Mouse (Mus musculus) liver, postnatal 0 days (tissue): ENCODE data around the gene Cops7a. TPM values are rescaled to one million over a fixed set of nuclear protein-coding genes. Genes with fewer than 3 reads are reported as not detected.

Experiments
- ATAC-seq: fragments of 200-750 bp; cut with Nextera tagmentation; 2 replicates; pipeline ENCODE4 v1.8.0; 2017; ENCODE audit warnings: mild to moderate bottlenecking, moderate library complexity
- DNase-seq: peaks from one replicate; pipeline ENCODE4 v3.0.0-alpha.2; 2016
- H3K27ac ChIP-seq: fragments of 300-500 bp; sonication (generic); 2 replicates; pipeline ENCODE4 v1.5.1; 2014; ENCODE audit warnings: antibody characterized with exemption, moderate library complexity, mild to moderate bottlenecking, low read depth
- H3K27me3 ChIP-seq: fragments of 300-500 bp; sonication (generic); 2 replicates; pipeline ENCODE4 v1.6.1; 2014; ENCODE audit warnings: low read length, control low read depth, mixed read lengths; ENCODE audit not compliant: insufficient read depth
- H3K36me3 ChIP-seq: fragments of 300-500 bp; sonication (generic); replicated peaks from 2 replicates; pipeline ENCODE4 v1.6.1; 2014; ENCODE audit warnings: mild to moderate bottlenecking, control low read depth, low read length, moderate library complexity, mixed read lengths; ENCODE audit not compliant: insufficient read depth
- H3K4me1 ChIP-seq: fragments of 300-500 bp; sonication (generic); 2 replicates; pipeline ENCODE4 v1.6.1; 2014; ENCODE audit warnings: antibody characterized with exemption, mild to moderate bottlenecking, control low read depth; ENCODE audit not compliant: insufficient read depth
- H3K4me2 ChIP-seq: fragments of 300-500 bp; sonication (generic); 2 replicates; pipeline ENCODE4 v1.6.1; 2014; ENCODE audit warnings: low read depth, mild to moderate bottlenecking, low read length, moderate library complexity, mixed read lengths
- H3K4me3 ChIP-seq: fragments of 300-500 bp; sonication (generic); 2 replicates; pipeline ENCODE4 v1.5.1; 2014; ENCODE audit warnings: low read depth, low read length
- H3K9ac ChIP-seq: fragments of 300-500 bp; sonication (generic); replicated peaks from 2 replicates; pipeline ENCODE4 v1.6.1; 2014; ENCODE audit warnings: mild to moderate bottlenecking, moderate library complexity
- H3K9me3 ChIP-seq: fragments of 300-500 bp; sonication (generic); 2 replicates; pipeline ENCODE4 v1.6.1; 2016; ENCODE audit warnings: mild to moderate bottlenecking, control low read depth, low read length, mixed read lengths
- CTCF ChIP-seq: sonication (generic); IDR thresholded peaks from 2 replicates; pipeline ENCODE4 v1.5.1; 2016; ENCODE audit warnings: antibody characterized with exemption, low read depth
- EP300 ChIP-seq: IDR thresholded peaks from 2 replicates; pipeline ENCODE4 v1.6.1; 2016; ENCODE audit warnings: antibody characterized with exemption, low read depth, mild to moderate bottlenecking
- WGBS: fragments of 180-500 bp; shearing (Covaris S2); extraction: QIAGEN DNeasy Blood & Tissue Kit; methylation state at CpG from one replicate; pipeline ENCODE4 v1.1.7; 2014; ENCODE audit not compliant: insufficient replicate concordance; 5-methylcytosine and 5-hydroxymethylcytosine counted together
- polyA plus RNA-seq: library from polyadenylated mRNA; unstranded; fragments of >200 nt; fragmentation: Nextera tagmentation; extraction: Ambion mirVana; gene quantifications from 2 replicates; pipeline ENCODE4 v1.2.1, GENCODE M21; 2015

The Cops7a gene
- polyA plus RNA-seq, 1 experiment from 2014 or later = 61.0 TPM

DNA sequence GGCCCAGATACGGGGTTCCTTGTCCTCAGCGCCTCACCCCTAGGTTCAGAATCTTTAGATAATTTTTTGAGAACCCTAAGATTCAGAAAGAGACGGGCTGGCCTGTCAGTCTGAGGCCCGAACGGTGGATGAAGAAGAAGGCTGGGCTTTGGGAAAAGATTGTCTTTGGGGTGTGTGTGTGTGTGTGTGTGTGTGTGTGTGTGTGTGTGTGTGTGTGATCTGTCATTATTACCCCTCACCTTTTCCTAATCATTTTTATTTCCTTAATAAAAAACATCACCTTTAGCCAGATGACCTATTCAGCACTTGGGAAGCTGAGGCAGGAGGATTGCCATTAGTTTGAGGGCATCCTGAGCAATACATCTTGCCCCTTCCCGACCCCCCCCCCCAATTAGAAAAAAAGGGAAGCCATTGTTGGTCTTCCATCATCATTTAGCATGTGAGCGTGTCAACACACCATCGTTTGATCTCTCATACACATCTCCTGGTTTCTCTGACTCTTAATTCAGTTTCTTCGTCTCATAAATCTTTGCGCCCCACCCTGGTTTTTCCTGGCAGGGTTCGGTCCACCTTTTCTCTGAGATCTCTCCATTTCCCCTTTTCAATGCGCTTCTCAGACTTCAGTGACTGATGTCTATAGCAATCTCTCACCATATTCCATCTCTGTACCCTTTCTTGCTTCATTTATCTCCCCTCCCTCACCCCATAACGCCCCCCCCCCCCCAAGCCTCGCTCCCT lies 46.3 kb downstream of the Cops7a start:
- Histone ChIP-seq H3K9me3 (no peaks in the 10 kb centered on the region), H3K27me3 (peaks cover 37% of the 10 kb centered on the region), H3K9ac (no peak overlapping the region), H3K4me1 (peaks cover 20% of the 10 kb centered on the region), H3K4me3 (peak overlapping the region; percentile 27), H3K27ac (0 out of 2 replicates have a peak overlapping the region, but pooled peaks have one; percentile 96), H3K36me3 (peaks cover 7% of the 10 kb centered on the region; the same call in 1 of the 2 replicates), H3K4me2 (peak overlapping the region; percentile 77)
- TF ChIP-seq CTCF (no peak), EP300 (no peak)
- WGBS = 23% methylated on average over 13 of the region's 14 CpGs
- ATAC-seq (no peak), DNase-seq (no peak)

DNA sequence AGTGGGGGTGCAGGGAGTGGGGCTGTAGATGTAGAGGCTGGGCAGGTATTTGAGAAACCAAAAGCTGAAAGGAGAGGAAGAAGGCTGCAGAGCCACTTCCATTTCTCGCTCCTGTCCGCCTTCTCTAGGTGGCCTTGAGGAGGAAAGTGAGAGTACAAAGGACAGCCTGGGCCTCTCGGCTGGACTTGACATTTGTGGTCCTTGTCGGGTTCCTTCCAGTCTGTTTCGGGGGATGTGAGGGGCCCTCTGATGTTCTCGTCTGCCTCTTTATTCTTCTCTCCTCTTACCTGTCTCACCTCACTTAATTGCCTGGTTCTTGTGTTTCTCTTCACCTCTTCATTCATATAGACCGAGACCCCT lies 47.0 kb downstream of the Cops7a start:
- Histone ChIP-seq H3K36me3 (peaks cover 12% of the 10 kb centered on the region; the same call in 1 of the 2 replicates), H3K9me3 (no peaks in the 10 kb centered on the region), H3K27me3 (peaks cover 37% of the 10 kb centered on the region), H3K27ac (peak overlapping the region; percentile 96), H3K4me3 (peak overlapping the region; percentile 78), H3K4me1 (peaks cover 22% of the 10 kb centered on the region), H3K9ac (peak overlapping the region; percentile 85), H3K4me2 (peak overlapping the region; percentile 77)
- ATAC-seq = no peak
- TF ChIP-seq CTCF = no peak
- TF ChIP-seq EP300 = no peak
- no peak for DNase-seq
- 23% methylated on average over 7 of the region's 7 CpGs for WGBS

DNA sequence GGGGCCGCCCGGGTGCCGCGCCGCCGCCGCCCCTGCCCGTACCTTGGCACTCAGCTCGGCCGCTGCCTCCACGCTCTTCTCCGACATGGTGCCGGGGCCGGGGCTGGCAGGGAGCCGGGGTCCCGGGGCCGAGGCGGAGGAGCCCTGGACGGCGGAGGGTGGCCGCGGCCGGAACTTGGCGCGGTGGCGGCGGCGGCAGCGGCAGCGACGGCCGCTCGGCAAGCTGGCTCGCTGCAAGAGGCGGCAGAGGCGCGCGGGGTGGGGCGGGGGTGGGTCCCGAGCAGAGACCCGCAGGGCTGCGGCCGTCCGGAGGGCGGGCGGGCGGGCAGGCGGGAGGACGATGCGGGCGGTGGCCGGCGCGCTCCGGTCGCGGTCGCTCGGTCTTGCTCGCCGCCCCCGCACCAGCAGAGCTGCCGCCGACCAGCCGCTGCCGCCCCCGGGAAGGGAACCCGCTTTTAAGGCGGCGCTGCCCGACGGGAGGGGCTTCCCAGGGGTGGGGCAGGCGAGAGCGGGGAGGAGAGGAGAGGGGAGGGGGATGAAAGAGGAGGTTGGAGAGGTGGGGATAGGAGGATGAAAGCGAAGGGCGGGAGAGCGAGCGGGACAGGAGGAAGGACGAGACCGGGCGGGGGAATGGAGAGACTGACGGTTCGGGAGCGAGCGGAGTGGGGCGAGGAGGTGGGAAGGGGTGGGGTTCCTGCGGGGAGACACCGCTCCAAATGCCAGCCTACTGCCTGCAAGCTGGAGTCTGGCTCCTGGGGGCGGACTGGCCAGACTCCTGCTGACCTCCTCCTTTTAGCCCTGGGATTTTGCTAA lies 47.6 kb downstream of the Cops7a start:
- Histone ChIP-seq H3K4me2 (peak overlapping the region; percentile 77), H3K36me3 (peaks cover 12% of the 10 kb centered on the region; the same call in 1 of the 2 replicates), H3K27ac (peak overlapping the region; percentile 96), H3K9ac (peak overlapping the region; percentile 85), H3K9me3 (no peaks in the 10 kb centered on the region), H3K4me1 (peaks cover 22% of the 10 kb centered on the region), H3K27me3 (peaks cover 37% of the 10 kb centered on the region), H3K4me3 (peak overlapping the region; percentile 78)
- DNase-seq = peak; percentile 82
- no peak for TF ChIP-seq EP300
- TF ChIP-seq CTCF = no peak
- ATAC-seq = peak; percentile 54
- 2% methylated on average over 28 of the region's 89 CpGs for WGBS

DNA sequence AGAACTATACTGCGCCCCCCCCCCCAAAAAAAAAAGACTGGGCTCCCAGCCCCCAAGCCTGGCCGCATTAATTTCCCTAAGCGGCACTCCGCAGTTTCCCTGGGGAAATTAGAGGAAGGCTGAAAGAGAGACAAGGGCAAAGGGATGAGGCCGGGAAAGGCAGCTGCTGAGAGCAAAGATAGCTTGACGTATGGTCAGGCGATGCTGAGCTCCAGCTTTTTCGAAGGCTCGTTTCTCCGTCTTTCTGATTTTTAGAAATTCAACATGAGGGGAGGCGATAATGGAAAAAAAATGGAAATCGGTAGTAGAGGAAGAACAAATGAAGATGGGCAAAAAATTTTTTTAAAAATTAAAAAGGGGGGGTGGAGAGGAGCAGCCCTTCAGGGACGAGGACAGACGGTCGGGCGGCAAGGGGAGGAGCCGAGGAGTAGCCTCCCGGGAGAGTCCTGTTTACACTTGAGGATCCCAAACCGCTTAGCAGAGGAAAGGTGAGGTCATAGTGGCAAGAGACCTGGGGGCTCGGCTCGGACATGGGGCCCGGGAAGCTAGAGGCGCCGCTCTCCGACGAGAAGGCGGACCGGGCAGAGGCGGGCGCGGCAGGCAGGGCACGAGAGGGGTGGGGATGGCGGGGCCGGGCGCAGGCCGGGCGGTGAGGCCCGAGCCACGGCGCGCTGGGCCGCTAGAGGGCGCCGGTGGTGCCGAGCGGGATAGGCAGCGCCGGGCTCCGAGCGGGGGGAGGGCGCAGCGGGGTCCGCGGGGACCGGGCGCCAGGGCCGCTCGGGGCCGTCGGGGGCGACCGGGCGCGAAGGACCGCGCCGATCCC lies 48.4 kb downstream of the Cops7a start:
- Histone ChIP-seq H3K4me1 (peaks cover 22% of the 10 kb centered on the region), H3K36me3 (peaks cover 12% of the 10 kb centered on the region; the same call in 1 of the 2 replicates)

DNA sequence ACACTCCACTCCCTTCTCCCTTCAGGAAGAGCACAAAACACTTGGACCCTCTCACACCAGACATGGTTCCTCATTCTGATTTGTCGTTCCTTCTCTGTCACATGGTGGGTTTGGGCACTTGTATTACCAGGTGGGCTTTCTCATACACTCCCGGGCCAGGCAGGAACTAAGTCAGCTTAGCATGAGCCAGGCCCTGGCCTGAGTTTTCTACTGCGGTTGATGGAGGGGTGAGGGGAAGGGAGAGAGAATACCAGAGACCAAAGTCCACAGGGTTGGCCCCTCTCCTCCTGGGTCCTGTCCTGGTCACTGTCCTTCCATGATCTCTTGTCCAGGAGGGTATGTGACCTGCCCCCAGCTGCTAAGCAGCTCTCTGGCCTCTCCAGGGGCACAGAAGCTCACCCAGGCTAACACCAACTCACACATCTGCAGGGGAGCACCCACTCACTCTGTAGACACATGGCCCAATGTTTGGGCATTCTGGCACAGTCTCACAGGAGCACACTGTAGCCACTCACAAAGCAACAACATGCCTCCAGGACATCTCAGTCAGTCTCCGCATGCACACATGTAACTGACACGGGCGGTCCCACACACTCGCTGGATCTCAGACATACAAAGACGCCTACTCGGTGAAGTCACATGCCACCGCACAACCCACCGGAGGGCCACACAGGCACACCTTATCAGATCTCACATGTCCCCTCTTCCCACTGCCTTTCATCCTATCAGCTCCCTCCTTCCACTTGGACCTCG lies 49.2 kb downstream of the Cops7a start:
- Histone ChIP-seq H3K9me3 (no peaks in the 10 kb centered on the region), H3K4me2 (peak overlapping the region; percentile 77), H3K4me1 (peaks cover 22% of the 10 kb centered on the region), H3K9ac (peak overlapping the region; percentile 85), H3K27me3 (peaks cover 41% of the 10 kb centered on the region), H3K4me3 (peak overlapping the region; percentile 78), H3K27ac (peak overlapping the region; percentile 96), H3K36me3 (peaks cover 12% of the 10 kb centered on the region; the same call in 1 of the 2 replicates)
- 18% methylated on average over 12 of the region's 12 CpGs for WGBS
- TF ChIP-seq EP300 (no peak), CTCF (no peak)
- peak; percentile 33 for ATAC-seq
- peak; percentile 40 for DNase-seq

More for the DNA sequence above, 48.4 kb downstream of the Cops7a start:
- H3K27ac ChIP-seq = peak overlapping the region; percentile 96
- H3K27me3 ChIP-seq = peaks cover 37% of the 10 kb centered on the region
- peak overlapping the region; percentile 78 for H3K4me3 ChIP-seq
- peak; percentile 91 for DNase-seq
- TF ChIP-seq EP300 (no peak), CTCF (peak; percentile 50)
- H3K9ac ChIP-seq = peak overlapping the region; percentile 85
- peak overlapping the region; percentile 77 for H3K4me2 ChIP-seq
- WGBS = 3% methylated on average over 49 of the region's 67 CpGs
- H3K9me3 ChIP-seq = no peaks in the 10 kb centered on the region
- ATAC-seq = peak; percentile 76
